Mouse (Mus musculus) hindbrain, embryonic 13.5 days (tissue): ENCODE data around the gene Tnrc6c. TPM values are rescaled to one million over a fixed set of nuclear protein-coding genes. Genes with fewer than 3 reads are reported as not detected.
A peak's percentile ranks its signal among the peaks of the same experiment; 100 is the strongest.

ENCODE experiments used
- ATAC-seq: fragments of 200-750 bp; cut with Nextera tagmentation; 2 replicates; pipeline ENCODE4 v1.8.0; 2017; ENCODE audit warnings: moderate TSS enrichment; ENCODE audit not compliant: low FRiP score
- H3K27ac ChIP-seq: fragments of 300-500 bp; sonication (generic); 2 replicates; pipeline ENCODE4 v1.5.1; 2015; ENCODE audit warnings: inconsistent platforms, mild to moderate bottlenecking, moderate library complexity
- H3K27me3 ChIP-seq: fragments of 300-500 bp; sonication (generic); 2 replicates; pipeline ENCODE4 v1.6.1; 2015; ENCODE audit warnings: mild to moderate bottlenecking, inconsistent platforms
- H3K36me3 ChIP-seq: fragments of 300-500 bp; sonication (generic); 2 replicates; pipeline ENCODE4 v1.6.1; 2015; ENCODE audit warnings: mild to moderate bottlenecking, inconsistent platforms
- H3K4me1 ChIP-seq: fragments of 300-500 bp; sonication (generic); replicated peaks from 2 replicates; pipeline ENCODE4 v1.6.1; 2015; ENCODE audit warnings: inconsistent platforms
- H3K4me2 ChIP-seq: fragments of 300-500 bp; sonication (generic); 2 replicates; pipeline ENCODE4 v1.6.1; 2015; ENCODE audit warnings: inconsistent platforms, mild to moderate bottlenecking, moderate library complexity
- H3K4me3 ChIP-seq: fragments of 300-500 bp; sonication (generic); 2 replicates; pipeline ENCODE4 v1.5.1; 2015; ENCODE audit warnings: mild to moderate bottlenecking, inconsistent platforms
- H3K9ac ChIP-seq: fragments of 300-500 bp; sonication (generic); 2 replicates; pipeline ENCODE4 v1.6.1; 2015; ENCODE audit warnings: mild to moderate bottlenecking, inconsistent platforms
- H3K9me3 ChIP-seq: fragments of 300-500 bp; sonication (generic); 2 replicates; pipeline ENCODE4 v1.6.1; 2016; ENCODE audit warnings: inconsistent platforms
- WGBS: fragments of 180-500 bp; shearing (Covaris S2); methylation state at CpG from one replicate; pipeline ENCODE4 v1.1.7; 2015; 5-methylcytosine and 5-hydroxymethylcytosine counted together
- polyA plus RNA-seq: library from polyadenylated mRNA; unstranded; fragments of >200 nt; fragmentation: Nextera tagmentation; extraction: Ambion mirVana; gene quantifications from 2 replicates; pipeline ENCODE4 v1.2.1, GENCODE M21; 2015

The Tnrc6c gene
- polyA plus RNA-seq, 1 experiment from 2014 or later: 24.9 TPM

GRCm38 (mm10) chr11:117712065-117712464, 58.0 kb downstream of the Tnrc6c start:
- ATAC-seq: no peak
- H3K4me3 ChIP-seq: no peak overlapping the region
- peaks cover 3% of the 10 kb centered on the region for H3K4me1 ChIP-seq
- no peak overlapping the region for H3K9ac ChIP-seq
- 0 out of 2 replicates have a peak, but pooled peaks cover 4% of the 10 kb centered on the region for H3K9me3 ChIP-seq
- 100% methylated on average over 1 of the region's 1 CpGs for WGBS
- no peaks in the 10 kb centered on the region for H3K27me3 ChIP-seq
- no peak overlapping the region for H3K4me2 ChIP-seq
- no peak overlapping the region for H3K27ac ChIP-seq
- H3K36me3 ChIP-seq: peaks cover 38% of the 10 kb centered on the region

GRCm38 (mm10) chr11:117713375-117713774, 59.3 kb downstream of the Tnrc6c start:
- Histone ChIP-seq H3K27ac (no peak overlapping the region), H3K27me3 (no peaks in the 10 kb centered on the region), H3K9ac (no peak overlapping the region), H3K9me3 (0 out of 2 replicates have a peak, but pooled peaks cover 4% of the 10 kb centered on the region), H3K4me3 (no peak overlapping the region), H3K4me2 (no peak overlapping the region), H3K4me1 (peaks cover 3% of the 10 kb centered on the region), H3K36me3 (peaks cover 48% of the 10 kb centered on the region)
- no peak for ATAC-seq
- 92% methylated on average over 6 of the region's 6 CpGs for WGBS

GRCm38 (mm10) chr11:117718838-117719237, 64.7 kb downstream of the Tnrc6c start:
- no peak for ATAC-seq
- Histone ChIP-seq H3K4me2 (no peak overlapping the region), H3K27me3 (no peaks in the 10 kb centered on the region), H3K27ac (no peak overlapping the region), H3K4me3 (no peak overlapping the region), H3K9ac (no peak overlapping the region), H3K36me3 (peaks cover 88% of the 10 kb centered on the region), H3K9me3 (no peaks in the 10 kb centered on the region), H3K4me1 (no peaks in the 10 kb centered on the region)
- 94% methylated on average over 3 of the region's 3 CpGs for WGBS

GRCm38 (mm10) chr11:117724604-117725301, 70.7 kb downstream of the Tnrc6c start:
- H3K4me2 ChIP-seq: no peak overlapping the region
- ATAC-seq: no peak
- WGBS: 91% methylated on average over 6 of the region's 6 CpGs
- no peak overlapping the region for H3K4me3 ChIP-seq
- H3K9me3 ChIP-seq: no peaks in the 10 kb centered on the region
- H3K27ac ChIP-seq: no peak overlapping the region
- H3K9ac ChIP-seq: no peak overlapping the region
- H3K27me3 ChIP-seq: no peaks in the 10 kb centered on the region
- H3K36me3 ChIP-seq: peaks cover 54% of the 10 kb centered on the region
- H3K4me1 ChIP-seq: no peaks in the 10 kb centered on the region

- ATAC-seq: no peak
Measured at GRCm38 (mm10) chr11:117727031-117727430, 72.9 kb downstream of the Tnrc6c start.

GRCm38 (mm10) chr11:117728245-117728644, 74.2 kb downstream of the Tnrc6c start:
- H3K27me3 ChIP-seq: no peaks in the 10 kb centered on the region
- no peak overlapping the region for H3K27ac ChIP-seq
- H3K4me3 ChIP-seq: no peak overlapping the region
- H3K4me1 ChIP-seq: no peaks in the 10 kb centered on the region
- H3K9me3 ChIP-seq: no peaks in the 10 kb centered on the region
- peaks cover 32% of the 10 kb centered on the region for H3K36me3 ChIP-seq
- 92% methylated on average over 5 of the region's 5 CpGs for WGBS
- no peak overlapping the region for H3K4me2 ChIP-seq
- H3K9ac ChIP-seq: no peak overlapping the region
- ATAC-seq: no peak

More at GRCm38 (mm10) chr11:117727031-117727430, 72.9 kb downstream of the Tnrc6c start:
- Histone ChIP-seq H3K4me3 (no peak overlapping the region), H3K27ac (no peak overlapping the region), H3K9ac (no peak overlapping the region), H3K4me1 (no peaks in the 10 kb centered on the region), H3K4me2 (no peak overlapping the region), H3K27me3 (no peaks in the 10 kb centered on the region), H3K36me3 (peaks cover 34% of the 10 kb centered on the region), H3K9me3 (no peaks in the 10 kb centered on the region)
- WGBS: 99% methylated on average over 4 of the region's 4 CpGs

- 92% methylated on average over 1 of the region's 1 CpGs for WGBS
- Histone ChIP-seq H3K36me3 (peaks cover 32% of the 10 kb centered on the region), H3K9me3 (no peaks in the 10 kb centered on the region), H3K4me2 (no peak overlapping the region), H3K4me1 (no peaks in the 10 kb centered on the region), H3K9ac (no peak overlapping the region), H3K27ac (no peak overlapping the region), H3K4me3 (no peak overlapping the region), H3K27me3 (no peaks in the 10 kb centered on the region)
- no peak for ATAC-seq
Measured at GRCm38 (mm10) chr11:117728841-117729240, 74.8 kb downstream of the Tnrc6c start.

- 89% methylated on average over 3 of the region's 3 CpGs for WGBS
- no peak for ATAC-seq
Measured at GRCm38 (mm10) chr11:117729341-117729740, 75.3 kb downstream of the Tnrc6c start.

GRCm38 (mm10) chr11:117729798-117730489, 75.9 kb downstream of the Tnrc6c start:
- H3K36me3 ChIP-seq: peaks cover 30% of the 10 kb centered on the region
- H3K4me1 ChIP-seq: no peaks in the 10 kb centered on the region
- H3K27me3 ChIP-seq: no peaks in the 10 kb centered on the region
- H3K9ac ChIP-seq: no peak overlapping the region
- WGBS: 86% methylated on average over 7 of the region's 7 CpGs
- no peak overlapping the region; the same call in 1 of the 2 replicates for H3K27ac ChIP-seq
- H3K9me3 ChIP-seq: no peaks in the 10 kb centered on the region
- no peak overlapping the region for H3K4me3 ChIP-seq
- H3K4me2 ChIP-seq: no peak overlapping the region
- no peak for ATAC-seq

More at GRCm38 (mm10) chr11:117729341-117729740, 75.3 kb downstream of the Tnrc6c start:
- no peaks in the 10 kb centered on the region for H3K9me3 ChIP-seq
- H3K9ac ChIP-seq: no peak overlapping the region
- no peak overlapping the region for H3K4me2 ChIP-seq
- H3K4me1 ChIP-seq: no peaks in the 10 kb centered on the region
- H3K27me3 ChIP-seq: no peaks in the 10 kb centered on the region
- H3K27ac ChIP-seq: no peak overlapping the region
- H3K36me3 ChIP-seq: peaks cover 30% of the 10 kb centered on the region
- H3K4me3 ChIP-seq: no peak overlapping the region

- H3K36me3 ChIP-seq: peaks cover 29% of the 10 kb centered on the region
- H3K27ac ChIP-seq: no peak overlapping the region
Measured at GRCm38 (mm10) chr11:117730490-117730838, 76.4 kb downstream of the Tnrc6c start.

GRCm38 (mm10) chr11:117731470-117731869, 77.4 kb downstream of the Tnrc6c start:
- H3K9me3 ChIP-seq: no peaks in the 10 kb centered on the region
- H3K9ac ChIP-seq: no peak overlapping the region
- no peak for ATAC-seq
- 0 out of 2 replicates have a peak overlapping the region, but pooled peaks have one; percentile 44 for H3K27ac ChIP-seq
- H3K4me1 ChIP-seq: no peaks in the 10 kb centered on the region
- H3K27me3 ChIP-seq: no peaks in the 10 kb centered on the region
- H3K4me2 ChIP-seq: no peak overlapping the region
- 93% methylated on average over 7 of the region's 7 CpGs for WGBS
- H3K4me3 ChIP-seq: no peak overlapping the region
- peaks cover 36% of the 10 kb centered on the region for H3K36me3 ChIP-seq

More at GRCm38 (mm10) chr11:117730490-117730838, 76.4 kb downstream of the Tnrc6c start:
- H3K4me3 ChIP-seq: no peak overlapping the region
- no peaks in the 10 kb centered on the region for H3K27me3 ChIP-seq
- 75% methylated on average over 4 of the region's 4 CpGs for WGBS
- ATAC-seq: no peak
- no peaks in the 10 kb centered on the region for H3K9me3 ChIP-seq
- H3K9ac ChIP-seq: no peak overlapping the region
- no peaks in the 10 kb centered on the region for H3K4me1 ChIP-seq
- no peak overlapping the region for H3K4me2 ChIP-seq

GRCm38 (mm10) chr11:117736037-117736689, 82.1 kb downstream of the Tnrc6c start:
- H3K4me2 ChIP-seq: no peak overlapping the region
- no peak overlapping the region for H3K27ac ChIP-seq
- 82% methylated on average over 5 of the region's 5 CpGs for WGBS
- no peaks in the 10 kb centered on the region for H3K4me1 ChIP-seq
- no peaks in the 10 kb centered on the region for H3K9me3 ChIP-seq
- ATAC-seq: no peak
- no peaks in the 10 kb centered on the region for H3K27me3 ChIP-seq
- H3K9ac ChIP-seq: no peak overlapping the region
- H3K36me3 ChIP-seq: peaks cover 83% of the 10 kb centered on the region
- no peak overlapping the region for H3K4me3 ChIP-seq
